Mouse (Mus musculus): ENCODE results near the gene Iqschfp.

The Iqschfp gene

GRCm38 (mm10) chr3:68434435-68434834, 542.4 kb downstream of the Iqschfp start:
- DNase-seq (ENCODE audit: low spot score): no peak

DNA sequence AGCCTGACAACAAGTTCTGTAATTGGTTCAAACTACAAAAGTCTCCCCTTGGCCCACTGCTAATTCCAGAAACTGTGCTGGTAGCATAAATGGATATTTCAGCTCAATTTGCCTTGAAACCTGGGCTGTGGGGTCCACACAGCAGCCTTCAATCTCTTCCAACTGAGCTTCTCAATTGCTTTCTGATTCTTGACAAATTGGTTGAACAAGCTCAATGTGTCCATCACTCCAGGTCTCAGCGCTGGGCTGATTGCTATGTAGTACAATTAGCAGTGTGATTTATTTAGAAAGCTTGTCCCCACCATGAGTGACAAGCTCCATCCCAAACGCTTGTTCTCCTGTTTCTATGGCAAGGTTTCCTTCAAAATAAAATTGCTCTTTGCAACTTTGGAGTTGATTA, 542.9 kb downstream of the Iqschfp start:
- DNase-seq (ENCODE audit: low spot score): no peak

DNA sequence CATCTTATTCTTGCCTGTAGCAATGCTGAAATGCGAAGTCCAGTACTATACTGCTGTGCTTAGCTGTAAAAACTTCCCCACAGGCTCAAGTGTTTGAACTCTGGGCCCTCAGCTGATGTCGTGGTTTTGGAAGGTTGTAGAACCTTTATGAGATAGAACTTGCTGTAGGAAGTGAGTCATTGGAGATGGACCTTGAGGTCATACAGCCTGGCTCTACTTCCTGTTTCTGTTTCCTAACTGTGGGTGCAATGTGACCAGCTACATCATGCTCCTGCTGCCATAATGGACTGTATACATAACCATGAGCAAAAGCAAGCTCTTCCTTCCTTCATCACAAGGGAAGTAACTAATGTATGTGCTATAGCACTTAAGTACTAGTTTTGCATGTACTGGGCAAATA, 556.4 kb downstream of the Iqschfp start:
- no peak for DNase-seq (ENCODE audit: low spot score)

DNA sequence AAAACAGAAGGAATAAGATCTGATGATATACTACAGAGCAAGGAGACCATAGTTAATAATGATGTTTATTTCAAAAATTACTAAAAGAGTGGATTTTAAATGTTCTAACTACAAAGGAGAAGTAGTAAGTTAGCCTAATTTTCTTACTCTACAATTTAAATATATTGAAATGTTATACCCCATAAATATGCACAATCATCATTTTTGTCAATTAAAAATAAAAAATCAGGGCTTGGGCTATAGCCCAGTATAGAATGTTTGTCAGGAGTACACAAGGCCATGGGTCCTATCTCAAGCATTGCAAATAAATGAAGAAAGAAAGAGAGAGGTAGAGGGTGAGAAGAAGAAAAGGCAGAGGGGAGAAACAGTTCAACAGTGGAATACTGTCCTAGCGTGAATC, 559.6 kb downstream of the Iqschfp start:
- no peak for DNase-seq (ENCODE audit: low spot score)

DNA sequence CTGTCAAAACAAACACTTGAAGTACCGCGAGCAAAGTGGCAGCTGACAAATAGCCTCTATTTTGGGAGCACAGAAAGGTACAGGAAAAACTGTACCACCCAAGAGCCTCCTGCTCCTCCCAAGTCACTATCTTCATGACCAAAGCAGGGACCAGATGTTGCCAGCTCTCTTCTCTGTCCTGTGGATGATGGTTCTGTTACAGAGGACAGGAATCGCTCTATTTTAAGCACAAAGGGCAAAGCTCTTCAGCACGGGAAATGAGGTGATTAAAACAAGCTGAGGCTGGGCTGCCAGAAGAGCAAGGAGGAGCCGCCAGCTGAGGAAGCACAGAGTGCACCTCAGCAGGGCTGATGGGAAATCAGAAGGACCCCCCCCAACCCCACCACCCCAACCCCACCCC, 561.2 kb downstream of the Iqschfp start:
- no peak for DNase-seq (ENCODE audit: low spot score)

- DNase-seq (ENCODE audit: low spot score): no peak
Observed at GRCm38 (mm10) chr3:68453719-68454455, 561.9 kb downstream of the Iqschfp start.

- no peak for DNase-seq (ENCODE audit: low spot score)
Observed at GRCm38 (mm10) chr3:68466643-68467042, 574.6 kb downstream of the Iqschfp start.

DNA sequence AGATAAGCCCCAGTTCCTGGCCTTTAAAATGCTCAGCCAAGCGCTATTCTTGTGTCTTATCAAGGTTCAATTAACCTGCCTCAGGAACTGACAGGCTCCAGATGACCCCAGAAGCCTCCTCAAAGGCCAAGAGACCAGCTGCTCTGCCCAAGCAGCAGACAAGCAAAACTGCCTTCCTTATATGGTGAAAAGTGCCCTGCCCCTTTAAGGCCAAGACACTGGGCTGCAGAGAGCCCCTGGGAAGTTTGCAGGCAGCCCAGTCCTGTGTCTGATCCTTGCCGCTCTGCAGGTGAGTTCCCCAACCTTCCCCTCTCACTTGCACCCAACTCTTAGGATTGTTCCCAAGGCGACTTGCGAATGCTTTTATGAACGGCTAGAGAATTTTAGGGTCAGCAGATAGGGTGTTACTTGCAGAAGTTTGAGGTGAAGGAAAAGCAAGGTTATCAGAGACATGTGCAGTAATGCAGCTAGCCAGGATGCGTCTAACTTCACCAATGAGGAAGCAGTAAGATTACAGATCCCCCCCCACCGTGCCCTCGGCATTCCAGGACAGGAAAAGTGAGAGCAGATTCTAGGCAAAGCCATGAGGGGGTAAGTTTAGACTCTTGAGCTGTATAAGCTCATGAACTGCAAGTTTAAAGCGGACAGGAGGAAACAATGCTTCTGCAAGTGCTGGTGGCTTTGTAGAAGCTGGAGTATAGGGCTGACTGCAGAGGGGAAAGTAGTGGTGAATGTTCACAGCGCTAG, 576.1 kb downstream of the Iqschfp start:
- peak; percentile 4 for DNase-seq (ENCODE audit: low spot score)

DNA sequence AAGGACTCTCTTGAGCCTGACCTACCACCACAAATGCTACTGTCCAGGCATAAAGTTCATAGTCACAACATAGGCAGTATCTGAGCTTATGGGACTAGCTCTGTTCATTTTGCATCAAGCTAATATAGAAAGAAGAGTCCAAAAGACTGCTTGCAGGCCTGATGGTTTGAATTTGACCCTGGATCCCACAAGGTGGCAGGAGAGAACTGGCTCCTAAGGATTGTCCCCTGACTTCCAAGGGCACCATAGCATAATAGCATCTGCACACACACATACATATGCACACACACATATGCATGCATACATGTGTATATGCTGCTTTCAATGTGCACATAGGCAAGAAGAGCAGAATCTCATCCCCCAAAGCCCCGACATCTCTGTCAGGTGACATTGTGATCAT, 577.6 kb downstream of the Iqschfp start:
- DNase-seq (ENCODE audit: low spot score): no peak

DNA sequence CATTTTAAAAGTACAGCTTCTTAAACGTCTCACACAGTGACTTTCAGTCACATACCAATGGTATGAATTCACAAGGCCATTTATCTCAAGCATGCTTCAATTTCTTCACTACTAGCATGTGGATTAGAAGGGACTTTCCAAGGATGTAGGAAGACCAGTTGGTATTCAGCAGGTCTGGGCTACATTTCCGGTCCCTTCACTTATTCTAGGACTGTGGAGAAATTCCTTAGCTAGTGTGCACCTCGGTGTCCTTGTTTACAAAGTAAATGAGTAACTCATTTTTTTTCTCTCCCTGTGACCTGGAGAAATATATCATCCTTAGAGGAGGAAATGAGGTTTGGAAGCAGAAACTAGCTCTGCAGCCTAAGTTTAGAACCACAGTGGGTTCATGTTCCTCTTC, 578.0 kb downstream of the Iqschfp start:
- no peak for DNase-seq (ENCODE audit: low spot score)

DNA sequence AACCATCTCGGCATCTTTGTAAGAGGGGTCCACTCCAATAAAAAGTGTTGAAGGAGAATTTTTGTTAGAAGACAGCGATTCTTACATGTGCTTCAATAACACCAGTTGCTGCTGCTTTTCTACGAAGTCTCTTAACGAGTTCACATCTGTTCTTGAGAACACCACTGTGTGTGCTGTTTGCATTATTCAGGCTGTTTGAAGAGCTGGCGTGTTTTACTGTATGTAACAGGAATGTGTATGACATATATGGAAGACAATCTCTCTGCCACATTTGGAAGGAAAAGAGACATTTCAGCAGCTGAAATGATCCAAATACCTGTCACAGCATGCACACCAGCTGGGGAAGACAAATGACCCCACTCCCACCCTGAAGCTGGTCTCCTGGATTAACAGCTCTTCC, 578.6 kb downstream of the Iqschfp start:
- no peak for DNase-seq (ENCODE audit: low spot score)

DNA sequence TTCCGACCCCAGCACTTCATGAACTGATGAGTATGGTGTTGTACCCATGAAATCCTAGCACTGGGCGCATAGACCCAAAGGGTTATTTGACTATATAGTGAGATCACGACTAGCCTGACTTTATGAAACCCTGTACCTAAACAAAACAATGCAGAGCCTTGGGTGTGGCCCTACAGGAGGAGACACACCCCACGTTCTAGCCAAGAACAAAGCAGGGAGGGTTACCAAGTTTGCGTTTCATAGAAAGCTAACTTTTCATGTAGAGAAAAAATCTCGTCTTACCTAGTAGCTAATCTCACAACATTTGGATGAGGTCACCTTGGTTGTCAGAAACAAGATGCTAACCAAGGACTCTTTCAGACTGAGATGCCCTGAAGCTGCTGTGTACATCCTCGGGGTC, 584.3 kb downstream of the Iqschfp start:
- DNase-seq (ENCODE audit: low spot score): no peak

GRCm38 (mm10) chr3:68477478-68477877, 585.4 kb downstream of the Iqschfp start:
- no peak for DNase-seq (ENCODE audit: low spot score)

DNA sequence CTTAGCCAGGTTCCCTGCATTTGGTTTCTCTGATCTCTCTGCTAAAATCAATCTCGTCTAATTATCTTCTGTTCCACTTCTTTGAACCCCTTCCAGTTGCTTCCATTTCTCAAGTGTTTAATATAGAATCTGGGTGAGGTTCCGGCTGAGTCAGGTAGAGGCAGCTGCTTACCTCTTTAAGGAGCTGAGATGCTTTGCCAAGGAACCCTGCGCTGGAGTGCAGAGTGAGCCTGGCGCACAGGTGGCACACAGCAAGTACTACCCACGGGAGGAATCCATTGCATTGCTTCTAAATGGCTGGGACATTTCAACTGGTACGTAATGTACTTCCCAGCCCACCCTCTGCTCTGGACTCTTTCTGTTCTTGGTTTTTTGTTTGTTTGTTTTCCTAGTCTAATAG, 587.2 kb downstream of the Iqschfp start:
- no peak for DNase-seq (ENCODE audit: low spot score)

GRCm38 (mm10) chr3:68483517-68483916, 591.5 kb downstream of the Iqschfp start:
- no peak for DNase-seq (ENCODE audit: low spot score)

DNA sequence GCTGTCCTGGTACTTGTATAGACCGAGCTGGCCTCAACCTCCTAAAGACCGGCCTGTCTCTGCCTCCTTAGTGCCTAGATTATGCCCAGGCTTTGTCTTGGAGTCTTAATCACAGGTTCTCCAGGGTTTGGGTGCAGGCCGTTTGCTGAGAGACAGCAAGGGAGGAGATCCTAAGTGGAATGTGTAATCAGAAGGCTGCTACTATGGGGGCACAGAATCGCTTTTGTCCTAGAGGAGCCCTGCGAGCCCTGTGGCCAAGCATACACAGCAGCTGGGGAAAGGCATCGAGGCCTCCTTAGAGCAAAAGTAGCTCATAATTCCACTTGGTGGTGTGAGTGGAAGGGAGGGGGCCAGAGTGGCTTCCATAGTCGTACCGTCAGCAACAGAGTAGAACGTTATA, 592.0 kb downstream of the Iqschfp start:
- DNase-seq (ENCODE audit: low spot score): no peak

DNA sequence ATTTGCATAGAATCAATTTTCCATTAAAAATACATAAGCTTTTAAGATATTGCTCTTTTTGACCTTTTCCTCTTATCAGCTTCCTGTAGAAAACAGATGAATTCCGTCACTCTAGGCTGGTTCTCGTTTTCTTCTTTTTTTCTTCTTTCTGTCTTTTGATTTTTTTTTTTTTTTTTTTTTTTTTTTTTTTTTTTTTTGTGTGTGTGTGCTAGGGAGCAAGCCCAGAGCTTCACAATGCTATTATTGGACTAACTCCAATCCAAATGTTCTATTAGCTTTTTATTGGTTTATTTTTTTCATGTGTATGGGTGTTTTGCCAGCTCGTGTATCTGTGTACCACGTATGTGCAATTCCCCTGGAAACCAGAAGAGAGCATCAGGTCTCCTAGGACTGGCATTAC, 592.5 kb downstream of the Iqschfp start:
- no peak for DNase-seq (ENCODE audit: low spot score)

- no peak for DNase-seq (ENCODE audit: low spot score)
Observed at GRCm38 (mm10) chr3:68487621-68488020, 595.6 kb downstream of the Iqschfp start.

- DNase-seq (ENCODE audit: low spot score): no peak
Observed at GRCm38 (mm10) chr3:68488316-68488715, 596.3 kb downstream of the Iqschfp start.

DNA sequence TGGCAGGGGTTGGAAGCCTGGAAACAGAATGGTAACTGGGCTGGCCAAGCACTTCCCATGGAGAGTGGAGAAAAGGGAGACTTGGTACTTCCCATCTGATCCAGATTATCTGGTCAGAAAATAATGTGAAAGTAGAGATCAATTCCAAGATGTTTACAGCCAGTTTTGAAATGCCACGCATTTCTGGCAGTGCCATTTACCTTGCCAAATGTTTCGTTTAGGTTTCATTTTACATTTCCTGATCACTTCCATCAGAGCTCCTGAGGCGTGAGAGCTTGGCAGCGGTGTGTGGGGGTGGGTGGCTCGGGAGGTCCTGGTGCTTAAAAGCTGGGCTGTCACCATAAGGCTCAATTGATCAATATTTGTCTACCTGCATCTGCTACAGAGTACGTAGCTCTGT, 599.5 kb downstream of the Iqschfp start:
- no peak for DNase-seq (ENCODE audit: low spot score)

GRCm38 (mm10) chr3:68492066-68492465, 600.0 kb downstream of the Iqschfp start:
- DNase-seq (ENCODE audit: low spot score): no peak

GRCm38 (mm10) chr3:68492513-68492912, 600.5 kb downstream of the Iqschfp start:
- DNase-seq (ENCODE audit: low spot score): no peak

GRCm38 (mm10) chr3:68493170-68493585, 601.1 kb downstream of the Iqschfp start:
- DNase-seq (ENCODE audit: low spot score): peak; percentile 25
